Mouse (Mus musculus): ENCODE measurements at regions not wholly inside any gene's neighbourhood (a gene's known extent, or its start where the extent isn't known, plus 50 kb on each side); places are given as distances from the start of the nearest gene placed in this dataset.

GRCm38 (mm10) chr11:52591596-52592180 lies 172.7 kb upstream of the Fstl4 start:
- 48% methylated on average over 9 of the region's 9 CpGs for WGBS
- H3K4me3 ChIP-seq (replicated peaks): no peak overlapping the region
- H3K9me3 ChIP-seq (replicated peaks): peaks cover 9% of the 10 kb centered on the region
- H3K4me2 ChIP-seq: no peak overlapping the region
- H3K27ac ChIP-seq: no peak overlapping the region
- no peaks in the 10 kb centered on the region for H3K36me3 ChIP-seq
- H3K27me3 ChIP-seq: peaks cover 9% of the 10 kb centered on the region; the same call in 1 of the 2 replicates
- no peak for ATAC-seq (replicated peaks; ENCODE audit: low FRiP score)
- no peak overlapping the region for H3K9ac ChIP-seq
- 0 out of 2 replicates have a peak, but pooled peaks cover 5% of the 10 kb centered on the region for H3K4me1 ChIP-seq

- H3K4me1 ChIP-seq: no peaks in the 10 kb centered on the region
- ATAC-seq (replicated peaks; ENCODE audit: low FRiP score): no peak
- H3K9me3 ChIP-seq (replicated peaks): peaks cover 9% of the 10 kb centered on the region
- no peaks in the 10 kb centered on the region for H3K36me3 ChIP-seq
- H3K4me3 ChIP-seq (replicated peaks): no peak overlapping the region
- 37% methylated on average over 4 of the region's 4 CpGs for WGBS
- H3K27ac ChIP-seq: no peak overlapping the region
- H3K27me3 ChIP-seq: no peaks in the 10 kb centered on the region
- no peak overlapping the region for H3K9ac ChIP-seq
- no peak overlapping the region for H3K4me2 ChIP-seq
Observed at GRCm38 (mm10) chr11:52594092-52594491, 170.3 kb upstream of the Fstl4 start.

DNA sequence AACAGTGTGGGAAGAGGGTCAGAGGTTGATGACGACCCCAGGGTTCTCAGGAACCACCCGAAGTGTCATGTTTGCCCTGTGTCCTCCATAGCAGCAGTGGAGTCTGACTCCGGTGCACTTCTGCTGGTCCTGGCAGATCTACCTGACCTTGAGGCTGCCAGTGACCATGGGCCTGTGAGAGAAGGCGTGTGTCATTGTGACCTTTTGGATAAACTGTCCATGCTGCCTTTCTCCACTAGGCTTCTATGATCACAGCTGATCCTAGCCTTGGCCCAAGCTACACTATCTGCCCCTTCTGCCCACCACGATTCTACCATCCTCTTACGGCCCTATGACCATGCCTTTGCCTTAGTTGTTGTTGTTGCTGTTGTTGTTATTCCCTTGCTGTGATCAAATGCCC lies 163.2 kb upstream of the Fstl4 start:
- Histone ChIP-seq H3K27ac (no peak overlapping the region), H3K27me3 (no peaks in the 10 kb centered on the region), H3K4me2 (no peak overlapping the region), H3K36me3 (no peaks in the 10 kb centered on the region), H3K4me3 (replicated peaks) (no peak overlapping the region), H3K9me3 (replicated peaks) (no peaks in the 10 kb centered on the region), H3K9ac (no peak overlapping the region), H3K4me1 (no peaks in the 10 kb centered on the region)
- 79% methylated on average over 6 of the region's 6 CpGs for WGBS
- ATAC-seq (replicated peaks; ENCODE audit: low FRiP score): no peak

DNA sequence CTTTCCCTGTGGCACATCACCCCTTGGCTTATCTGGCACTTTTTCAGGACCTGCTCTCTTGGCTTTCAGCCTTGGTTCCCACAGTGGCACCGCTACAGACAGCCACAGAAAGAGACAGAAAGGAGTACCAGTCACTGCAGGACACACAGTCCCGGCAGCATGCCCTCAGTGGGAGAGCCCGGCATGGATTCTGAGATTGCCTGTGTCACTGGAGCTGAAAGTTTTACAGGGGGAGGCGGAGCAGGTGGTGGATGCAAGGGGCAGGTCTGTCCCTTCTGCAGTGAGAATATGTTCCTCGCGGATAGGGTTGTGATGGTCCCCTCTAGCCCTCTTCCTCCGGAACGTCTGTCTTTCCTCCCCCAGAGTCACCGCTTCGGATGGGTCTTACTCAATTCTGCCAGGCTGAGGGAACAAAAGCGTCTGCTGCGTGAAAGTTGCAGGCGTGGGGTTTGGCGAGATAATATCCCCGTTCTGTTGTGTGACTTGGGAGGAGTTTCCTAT lies 162.3 kb upstream of the Fstl4 start:
- 71% methylated on average over 15 of the region's 15 CpGs for WGBS
- Histone ChIP-seq H3K27ac (no peak overlapping the region), H3K4me1 (no peaks in the 10 kb centered on the region), H3K27me3 (no peaks in the 10 kb centered on the region), H3K36me3 (no peaks in the 10 kb centered on the region), H3K9me3 (replicated peaks) (no peaks in the 10 kb centered on the region), H3K4me3 (replicated peaks) (no peak overlapping the region), H3K4me2 (no peak overlapping the region), H3K9ac (no peak overlapping the region)
- no peak for ATAC-seq (replicated peaks; ENCODE audit: low FRiP score)

DNA sequence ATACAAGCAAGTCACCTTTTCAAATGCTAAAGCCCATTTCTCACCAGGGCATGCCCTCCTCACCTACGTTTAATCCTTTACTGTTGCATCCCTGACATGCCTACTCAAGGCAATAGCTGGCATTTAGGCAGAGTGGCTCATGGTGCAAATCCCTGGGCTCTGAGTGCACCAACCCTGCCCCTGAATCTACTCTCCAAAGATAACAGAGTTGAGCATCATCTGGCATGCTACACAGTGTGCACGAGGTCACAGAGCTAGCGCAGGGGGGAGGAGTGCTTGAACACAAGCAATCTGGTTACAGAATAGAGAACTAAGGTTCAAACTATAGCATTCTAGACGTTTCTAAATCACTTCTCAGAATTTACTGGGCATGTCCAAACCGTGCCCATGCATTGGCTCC lies 161.6 kb upstream of the Fstl4 start:
- no peak overlapping the region for H3K9ac ChIP-seq
- H3K27ac ChIP-seq: no peak overlapping the region
- no peak overlapping the region for H3K4me2 ChIP-seq
- WGBS: 68% methylated on average over 5 of the region's 5 CpGs
- H3K27me3 ChIP-seq: no peaks in the 10 kb centered on the region
- no peak overlapping the region for H3K4me3 ChIP-seq (replicated peaks)
- no peaks in the 10 kb centered on the region for H3K36me3 ChIP-seq
- ATAC-seq (replicated peaks; ENCODE audit: low FRiP score): no peak
- H3K4me1 ChIP-seq: no peaks in the 10 kb centered on the region
- no peaks in the 10 kb centered on the region for H3K9me3 ChIP-seq (replicated peaks)

DNA sequence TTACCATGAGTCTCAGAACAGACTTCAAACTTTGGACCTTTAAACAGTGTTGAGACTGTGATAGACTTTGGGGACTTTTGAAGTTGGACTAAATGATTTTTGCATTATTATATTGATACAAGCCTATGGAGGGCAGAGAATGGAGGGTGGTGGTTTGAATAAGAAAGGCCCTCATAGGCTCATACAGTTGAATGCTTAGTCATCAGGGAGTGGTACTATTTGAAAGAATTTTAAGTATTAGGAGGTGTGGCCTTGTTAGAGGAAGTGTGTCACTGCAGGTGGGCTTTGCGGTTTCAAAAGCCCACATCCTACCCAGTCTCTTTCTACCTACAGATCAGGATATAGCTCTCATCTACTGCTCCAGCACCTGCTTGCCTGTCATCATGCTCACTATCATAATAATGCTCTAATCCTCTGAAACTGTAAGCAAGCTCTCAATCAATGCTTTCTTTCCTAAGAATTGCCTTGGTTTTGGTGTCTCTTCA lies 153.7 kb upstream of the Fstl4 start:
- no peaks in the 10 kb centered on the region for H3K4me1 ChIP-seq
- H3K4me3 ChIP-seq (replicated peaks): no peak overlapping the region
- no peak overlapping the region for H3K4me2 ChIP-seq
- H3K36me3 ChIP-seq: no peaks in the 10 kb centered on the region
- H3K9me3 ChIP-seq (replicated peaks): no peaks in the 10 kb centered on the region
- ATAC-seq (replicated peaks; ENCODE audit: low FRiP score): no peak
- WGBS: 90% methylated on average over 1 of the region's 1 CpGs
- no peaks in the 10 kb centered on the region for H3K27me3 ChIP-seq
- no peak overlapping the region for H3K9ac ChIP-seq
- H3K27ac ChIP-seq: no peak overlapping the region

- Histone ChIP-seq H3K4me1 (0 out of 2 replicates have a peak, but pooled peaks cover 4% of the 10 kb centered on the region), H3K36me3 (no peaks in the 10 kb centered on the region), H3K4me3 (replicated peaks) (no peak overlapping the region), H3K27ac (no peak overlapping the region), H3K27me3 (0 out of 2 replicates have a peak, but pooled peaks cover 4% of the 10 kb centered on the region), H3K9me3 (replicated peaks) (no peaks in the 10 kb centered on the region), H3K9ac (no peak overlapping the region), H3K4me2 (no peak overlapping the region)
- 69% methylated on average over 4 of the region's 4 CpGs for WGBS
- ATAC-seq (replicated peaks; ENCODE audit: low FRiP score): no peak
Observed at GRCm38 (mm10) chr11:52615622-52616021, 148.8 kb upstream of the Fstl4 start.

- ATAC-seq (replicated peaks; ENCODE audit: low FRiP score): no peak
- H3K9me3 ChIP-seq (replicated peaks): no peaks in the 10 kb centered on the region
- 54% methylated on average over 9 of the region's 9 CpGs for WGBS
- H3K4me2 ChIP-seq: no peak overlapping the region
- no peak overlapping the region for H3K9ac ChIP-seq
- no peak overlapping the region for H3K4me3 ChIP-seq (replicated peaks)
- H3K4me1 ChIP-seq: 0 out of 2 replicates have a peak, but pooled peaks cover 4% of the 10 kb centered on the region
- H3K27me3 ChIP-seq: 0 out of 2 replicates have a peak, but pooled peaks cover 4% of the 10 kb centered on the region
- H3K36me3 ChIP-seq: no peaks in the 10 kb centered on the region
- no peak overlapping the region for H3K27ac ChIP-seq
Observed at GRCm38 (mm10) chr11:52618646-52619045, 145.8 kb upstream of the Fstl4 start.

GRCm38 (mm10) chr11:52622861-52623260 lies 141.6 kb upstream of the Fstl4 start:
- Histone ChIP-seq H3K4me1 (0 out of 2 replicates have a peak, but pooled peaks cover 4% of the 10 kb centered on the region), H3K4me2 (no peak overlapping the region), H3K36me3 (no peaks in the 10 kb centered on the region), H3K9me3 (replicated peaks) (no peaks in the 10 kb centered on the region), H3K27me3 (0 out of 2 replicates have a peak, but pooled peaks cover 4% of the 10 kb centered on the region), H3K4me3 (replicated peaks) (no peak overlapping the region), H3K9ac (no peak overlapping the region), H3K27ac (no peak overlapping the region)
- 53% methylated on average over 4 of the region's 4 CpGs for WGBS
- no peak for ATAC-seq (replicated peaks; ENCODE audit: low FRiP score)

- Histone ChIP-seq H3K4me1 (no peaks in the 10 kb centered on the region), H3K4me3 (replicated peaks) (no peak overlapping the region), H3K36me3 (no peaks in the 10 kb centered on the region), H3K27me3 (no peaks in the 10 kb centered on the region), H3K9me3 (replicated peaks) (no peaks in the 10 kb centered on the region), H3K4me2 (no peak overlapping the region), H3K9ac (no peak overlapping the region), H3K27ac (no peak overlapping the region)
- ATAC-seq (replicated peaks; ENCODE audit: low FRiP score): no peak
- 62% methylated on average over 2 of the region's 2 CpGs for WGBS
Observed at GRCm38 (mm10) chr11:52628875-52629274, 135.6 kb upstream of the Fstl4 start.

DNA sequence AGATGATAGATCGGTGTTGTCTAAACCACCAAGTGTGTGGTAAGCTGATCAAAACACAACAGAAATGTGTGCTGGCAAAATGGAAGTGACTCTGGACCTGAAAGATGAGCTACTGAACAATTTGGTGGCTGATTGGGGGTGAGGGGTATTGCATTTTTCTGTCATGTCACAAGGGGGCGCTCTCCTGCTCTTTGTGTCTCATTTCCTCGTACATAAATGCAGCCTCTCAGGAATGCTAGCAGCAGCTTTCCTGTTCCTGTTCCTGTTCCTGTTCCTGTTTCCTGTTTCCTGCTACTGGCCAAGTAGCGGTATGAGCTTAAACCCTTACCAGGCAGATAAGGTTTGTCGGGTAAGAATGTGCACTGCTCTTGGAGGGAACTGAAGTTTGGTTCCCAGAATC lies 134.7 kb upstream of the Fstl4 start:
- Histone ChIP-seq H3K9ac (no peak overlapping the region), H3K27ac (no peak overlapping the region), H3K9me3 (replicated peaks) (no peaks in the 10 kb centered on the region), H3K27me3 (no peaks in the 10 kb centered on the region), H3K4me1 (no peaks in the 10 kb centered on the region), H3K4me2 (no peak overlapping the region), H3K36me3 (no peaks in the 10 kb centered on the region), H3K4me3 (replicated peaks) (no peak overlapping the region)
- WGBS: 62% methylated on average over 5 of the region's 5 CpGs
- ATAC-seq (replicated peaks; ENCODE audit: low FRiP score): no peak

DNA sequence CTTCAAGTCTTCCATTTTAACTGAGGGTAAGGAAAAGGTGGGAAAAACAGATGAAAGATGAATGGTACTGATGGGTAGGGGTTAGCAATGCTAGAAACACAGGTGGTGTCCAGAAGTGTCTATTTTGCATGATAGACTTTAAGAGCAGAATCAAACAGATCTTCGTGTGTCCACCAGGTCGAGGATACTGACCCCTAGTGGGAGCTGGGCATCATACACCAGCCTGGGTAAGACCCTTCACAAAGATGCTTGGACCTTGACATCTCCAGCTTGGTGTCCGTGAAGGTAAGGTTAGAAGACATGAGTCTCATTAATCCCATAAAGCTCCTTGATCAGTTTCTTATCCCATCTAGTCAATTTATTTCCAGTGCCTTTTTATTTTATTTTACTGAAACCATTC lies 132.9 kb upstream of the Fstl4 start:
- Histone ChIP-seq H3K36me3 (no peaks in the 10 kb centered on the region), H3K27ac (no peak overlapping the region), H3K4me1 (peaks cover 9% of the 10 kb centered on the region), H3K4me2 (no peak overlapping the region), H3K27me3 (0 out of 2 replicates have a peak, but pooled peaks cover 7% of the 10 kb centered on the region), H3K9me3 (replicated peaks) (no peaks in the 10 kb centered on the region), H3K9ac (no peak overlapping the region), H3K4me3 (replicated peaks) (no peak overlapping the region)
- ATAC-seq (replicated peaks; ENCODE audit: low FRiP score): no peak
- 56% methylated on average over 3 of the region's 3 CpGs for WGBS

DNA sequence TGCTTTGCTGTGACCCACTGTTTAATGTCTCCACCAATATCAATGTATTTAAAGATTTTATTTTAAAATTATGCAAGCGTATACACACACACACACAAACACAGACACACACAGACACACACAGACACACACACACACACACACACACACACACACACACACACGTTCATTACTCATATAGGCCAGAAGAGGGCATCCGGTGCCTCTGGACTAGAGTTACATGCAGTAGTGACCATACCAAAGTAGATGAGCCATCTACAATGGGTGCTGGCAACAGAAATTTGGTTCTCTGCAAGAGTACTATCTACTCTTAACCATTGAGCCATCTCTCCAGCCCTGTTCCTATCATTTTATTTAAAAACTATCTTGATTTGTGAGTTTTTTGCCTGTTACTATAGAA lies 130.2 kb upstream of the Fstl4 start:
- H3K4me2 ChIP-seq: no peak overlapping the region
- ATAC-seq (replicated peaks; ENCODE audit: low FRiP score): no peak
- no peaks in the 10 kb centered on the region for H3K36me3 ChIP-seq
- H3K9me3 ChIP-seq (replicated peaks): no peaks in the 10 kb centered on the region
- H3K27ac ChIP-seq: no peak overlapping the region
- peaks cover 14% of the 10 kb centered on the region for H3K27me3 ChIP-seq
- H3K4me1 ChIP-seq: peaks cover 9% of the 10 kb centered on the region
- H3K9ac ChIP-seq: no peak overlapping the region
- WGBS: 83% methylated on average over 3 of the region's 3 CpGs
- H3K4me3 ChIP-seq (replicated peaks): no peak overlapping the region

All from kidney, embryonic 15.5 days (tissue).